Mouse (Mus musculus): ENCODE measurements at regions not wholly inside any gene's neighbourhood (a gene's known extent, or its start where the extent isn't known, plus 50 kb on each side); places are given as distances from the start of the nearest gene placed in this dataset.

DNA sequence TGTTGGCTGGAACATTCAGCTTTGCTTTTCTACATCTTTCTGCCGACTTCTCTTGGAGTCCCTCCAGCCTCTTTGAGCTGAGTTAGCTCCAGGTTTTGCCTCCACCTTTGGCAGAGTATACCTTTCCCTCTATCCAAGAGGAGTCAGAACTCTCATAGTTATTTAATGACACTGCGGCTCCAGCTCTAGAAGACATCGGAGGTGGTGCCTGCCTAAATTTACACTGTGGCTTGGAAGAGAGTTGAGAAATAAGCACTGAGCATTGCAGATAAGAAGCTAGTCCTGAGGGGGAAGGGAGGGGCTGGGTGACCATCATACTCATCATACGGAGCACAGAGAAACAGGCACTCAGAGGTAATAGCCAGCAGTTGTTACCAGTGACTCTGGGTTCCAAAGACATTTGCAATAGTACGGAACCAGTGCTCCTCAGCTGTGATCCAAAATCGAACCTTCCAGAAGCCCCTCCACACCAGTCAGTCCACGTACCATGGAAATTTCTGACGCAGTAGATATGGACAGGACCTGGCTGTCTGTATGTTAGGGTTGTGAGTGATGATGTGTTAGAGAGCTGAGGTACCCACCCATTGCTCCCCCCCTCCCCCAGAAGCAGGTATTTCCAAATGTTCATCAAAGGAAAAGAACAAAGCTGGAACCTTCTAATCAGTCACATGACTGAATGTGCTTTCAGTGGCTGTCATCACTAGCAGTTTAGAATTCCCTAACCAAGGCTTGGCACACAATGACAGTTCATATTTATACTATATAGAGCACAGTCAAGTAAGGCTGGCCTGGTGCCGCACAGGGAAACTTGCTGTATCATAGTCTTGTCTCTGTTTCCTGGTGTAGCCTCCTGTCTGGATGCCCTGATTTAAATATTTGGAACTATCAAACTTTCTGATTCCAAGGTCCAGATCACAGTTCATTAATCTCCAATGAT lies 120.2 kb upstream of the Mpp6 start:
- ATAC-seq (peak; percentile 55), DNase-seq (no peak)
- no peaks in the 10 kb centered on the region for H3K4me1 ChIP-seq (ENCODE audit: insufficient read depth)
- H3K9me3 ChIP-seq (ENCODE audit: low read length) = no peaks in the 10 kb centered on the region
- no peak overlapping the region for H3K4me3 ChIP-seq (ENCODE audit: low read depth, low read length)
- H3K9ac ChIP-seq = no peak overlapping the region
- no peak overlapping the region for H3K27ac ChIP-seq (ENCODE audit: low read depth, low read length)
- H3K36me3 ChIP-seq (ENCODE audit: insufficient read depth) = no peaks in the 10 kb centered on the region
- no peak for TF ChIP-seq CTCF (IDR thresholded peaks at IDR 0.05; ENCODE audit: low read depth)
- H3K27me3 ChIP-seq (ENCODE audit: insufficient read depth, low read length) = no peaks in the 10 kb centered on the region
- 83% methylated on average over 9 of the region's 9 CpGs for WGBS
- no peak overlapping the region for H3K4me2 ChIP-seq (ENCODE audit: low read depth)

DNA sequence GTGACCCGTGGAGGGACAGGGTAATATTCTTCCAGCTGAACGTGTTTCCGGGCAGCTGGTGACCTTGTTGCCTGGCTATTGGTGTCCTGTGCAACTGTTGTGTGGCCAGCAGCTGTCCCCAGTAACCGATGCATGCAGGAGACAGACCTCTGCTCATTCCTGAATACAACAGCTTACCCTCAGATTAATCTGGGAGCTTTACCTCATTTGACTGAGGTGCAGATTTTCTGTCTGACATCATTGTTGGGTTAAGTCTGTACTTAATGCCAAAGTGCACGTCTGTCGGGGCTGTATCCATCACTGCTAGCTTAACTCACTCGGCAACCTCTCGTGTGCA lies 119.6 kb upstream of the Mpp6 start:
- Histone ChIP-seq H3K4me2 (ENCODE audit: low read depth) (no peak overlapping the region), H3K4me1 (ENCODE audit: insufficient read depth) (no peaks in the 10 kb centered on the region), H3K36me3 (ENCODE audit: insufficient read depth) (no peaks in the 10 kb centered on the region), H3K4me3 (ENCODE audit: low read depth, low read length) (no peak overlapping the region), H3K9ac (no peak overlapping the region), H3K27me3 (ENCODE audit: insufficient read depth, low read length) (no peaks in the 10 kb centered on the region), H3K9me3 (ENCODE audit: low read length) (no peaks in the 10 kb centered on the region), H3K27ac (ENCODE audit: low read depth, low read length) (no peak overlapping the region)
- WGBS = 54% methylated on average over 8 of the region's 8 CpGs
- no peak for DNase-seq
- no peak for ATAC-seq
- TF ChIP-seq CTCF (IDR thresholded peaks at IDR 0.05; ENCODE audit: low read depth) = no peak

DNA sequence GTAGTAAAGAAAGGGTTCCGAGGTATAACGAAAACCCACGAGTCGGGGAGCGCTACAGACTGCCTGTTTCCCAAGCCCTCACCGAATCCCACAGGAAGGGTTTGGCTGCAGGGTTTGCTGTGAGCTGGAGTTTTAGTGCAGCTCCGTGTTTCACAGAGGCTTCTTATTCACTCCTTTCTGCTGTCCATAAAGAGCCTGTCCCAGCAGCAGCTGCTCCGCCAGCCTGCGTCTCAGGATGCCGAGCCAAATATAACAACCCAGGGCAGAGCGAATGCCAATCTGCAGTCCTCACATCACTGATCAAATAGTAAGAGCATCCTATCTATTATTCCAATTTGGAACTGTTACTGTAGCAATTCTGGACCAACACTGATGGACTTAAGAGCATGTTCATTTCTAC lies 110.7 kb upstream of the Mpp6 start:
- TF ChIP-seq CTCF (IDR thresholded peaks at IDR 0.05; ENCODE audit: low read depth) = no peak
- Histone ChIP-seq H3K9me3 (ENCODE audit: low read length) (no peaks in the 10 kb centered on the region), H3K27me3 (ENCODE audit: insufficient read depth, low read length) (no peaks in the 10 kb centered on the region), H3K27ac (ENCODE audit: low read depth, low read length) (0 out of 2 replicates have a peak overlapping the region, but pooled peaks have one; percentile 29), H3K9ac (no peak overlapping the region), H3K4me2 (ENCODE audit: low read depth) (0 out of 2 replicates have a peak overlapping the region, but pooled peaks have one; percentile 5), H3K4me3 (ENCODE audit: low read depth, low read length) (no peak overlapping the region), H3K4me1 (ENCODE audit: insufficient read depth) (no peaks in the 10 kb centered on the region), H3K36me3 (ENCODE audit: insufficient read depth) (no peaks in the 10 kb centered on the region)
- peak; percentile 67 for ATAC-seq
- peak; percentile 48 for DNase-seq
- WGBS = 50% methylated on average over 11 of the region's 11 CpGs

DNA sequence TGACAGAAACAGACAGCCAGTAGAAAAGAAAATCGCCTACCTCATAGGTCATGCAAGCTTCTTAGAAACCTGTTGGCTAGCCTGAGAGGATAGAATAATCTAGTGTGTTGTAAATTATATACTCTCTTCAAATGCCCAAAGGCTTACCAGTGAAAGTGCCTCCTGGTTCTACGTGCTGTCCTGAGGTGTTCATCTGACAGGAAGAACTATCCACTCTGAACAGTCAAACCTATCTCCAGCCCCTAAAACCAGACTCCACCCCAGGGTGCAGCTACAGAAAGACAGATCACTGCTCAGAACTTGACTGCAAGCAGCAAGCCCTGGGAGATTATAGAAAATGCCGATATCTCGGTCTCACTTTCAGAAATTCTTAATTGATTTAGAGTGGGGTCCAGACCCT lies 102.0 kb upstream of the Mpp6 start:
- TF ChIP-seq CTCF (IDR thresholded peaks at IDR 0.05; ENCODE audit: low read depth) = no peak
- H3K36me3 ChIP-seq (ENCODE audit: insufficient read depth) = no peaks in the 10 kb centered on the region
- whole genome bisulfite sequencing = 89% methylated on average over 4 of the region's 4 CpGs
- H3K4me3 ChIP-seq (ENCODE audit: low read depth, low read length) = no peak overlapping the region
- H3K9me3 ChIP-seq (ENCODE audit: low read length) = no peaks in the 10 kb centered on the region
- no peak for DNase-seq
- no peak overlapping the region for H3K4me2 ChIP-seq (ENCODE audit: low read depth)
- H3K27me3 ChIP-seq (ENCODE audit: insufficient read depth, low read length) = no peaks in the 10 kb centered on the region
- ATAC-seq = no peak
- no peaks in the 10 kb centered on the region for H3K4me1 ChIP-seq (ENCODE audit: insufficient read depth)
- no peak overlapping the region for H3K9ac ChIP-seq
- H3K27ac ChIP-seq (ENCODE audit: low read depth, low read length) = no peak overlapping the region

DNA sequence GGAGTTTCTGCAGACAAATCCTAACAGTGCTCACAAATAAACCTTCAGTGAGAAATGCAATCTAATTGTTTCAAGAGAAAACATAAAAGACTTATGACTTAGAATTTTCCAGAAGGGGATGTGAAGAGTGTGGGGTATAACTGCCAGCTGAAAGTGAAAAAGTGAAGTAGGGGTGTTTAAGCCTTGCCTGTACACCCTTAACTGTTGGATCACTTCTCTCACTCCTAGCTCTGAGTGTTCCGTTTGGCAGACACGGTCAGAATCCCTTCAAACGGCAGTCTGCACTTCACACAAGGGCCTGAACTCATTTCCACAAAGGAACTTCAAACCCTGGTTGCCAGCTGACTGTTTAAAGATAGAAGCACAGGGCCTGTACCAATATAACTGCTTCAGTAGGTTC lies 101.2 kb upstream of the Mpp6 start:
- H3K4me2 ChIP-seq (ENCODE audit: low read depth) = no peak overlapping the region
- H3K4me3 ChIP-seq (ENCODE audit: low read depth, low read length) = no peak overlapping the region
- H3K27me3 ChIP-seq (ENCODE audit: insufficient read depth, low read length) = no peaks in the 10 kb centered on the region
- TF ChIP-seq CTCF (IDR thresholded peaks at IDR 0.05; ENCODE audit: low read depth) = no peak
- no peaks in the 10 kb centered on the region; the same call in 1 of the 2 replicates for H3K4me1 ChIP-seq (ENCODE audit: insufficient read depth)
- H3K27ac ChIP-seq (ENCODE audit: low read depth, low read length) = no peak overlapping the region
- ATAC-seq (no peak), DNase-seq (no peak)
- no peak overlapping the region for H3K9ac ChIP-seq
- H3K9me3 ChIP-seq (ENCODE audit: low read length) = no peaks in the 10 kb centered on the region
- 35% methylated on average over 3 of the region's 3 CpGs for WGBS
- no peaks in the 10 kb centered on the region for H3K36me3 ChIP-seq (ENCODE audit: insufficient read depth)

DNA sequence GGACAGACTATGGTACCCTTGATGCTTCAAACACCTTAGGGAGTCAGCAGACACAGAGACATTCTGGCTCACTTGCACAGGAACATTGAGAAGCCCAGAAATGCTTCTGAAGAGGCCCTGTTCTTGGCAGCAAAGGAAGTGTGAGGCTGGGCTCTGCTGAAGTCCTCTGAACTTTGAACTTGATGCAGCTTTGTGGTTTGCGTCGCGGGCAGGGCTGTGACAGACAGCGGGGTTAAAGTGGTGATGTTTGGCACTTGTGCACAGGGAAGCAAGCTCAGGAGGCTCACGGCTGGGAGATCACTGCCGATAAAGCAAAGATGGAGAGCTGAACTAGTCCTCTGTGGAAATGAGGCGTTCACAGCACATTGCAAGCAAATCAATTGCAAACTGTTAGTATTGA lies 100.7 kb upstream of the Mpp6 start:
- Histone ChIP-seq H3K27ac (ENCODE audit: low read depth, low read length) (no peak overlapping the region), H3K27me3 (ENCODE audit: insufficient read depth, low read length) (no peaks in the 10 kb centered on the region), H3K9ac (no peak overlapping the region), H3K4me2 (ENCODE audit: low read depth) (no peak overlapping the region), H3K4me3 (ENCODE audit: low read depth, low read length) (no peak overlapping the region), H3K9me3 (ENCODE audit: low read length) (no peaks in the 10 kb centered on the region), H3K4me1 (ENCODE audit: insufficient read depth) (no peaks in the 10 kb centered on the region; the same call in 1 of the 2 replicates), H3K36me3 (ENCODE audit: insufficient read depth) (no peaks in the 10 kb centered on the region)
- ATAC-seq (no peak; the same call in 1 of the 2 replicates), DNase-seq (peak; percentile 9)
- 54% methylated on average over 7 of the region's 7 CpGs for WGBS
- TF ChIP-seq CTCF (IDR thresholded peaks at IDR 0.05; ENCODE audit: low read depth) = no peak

DNA sequence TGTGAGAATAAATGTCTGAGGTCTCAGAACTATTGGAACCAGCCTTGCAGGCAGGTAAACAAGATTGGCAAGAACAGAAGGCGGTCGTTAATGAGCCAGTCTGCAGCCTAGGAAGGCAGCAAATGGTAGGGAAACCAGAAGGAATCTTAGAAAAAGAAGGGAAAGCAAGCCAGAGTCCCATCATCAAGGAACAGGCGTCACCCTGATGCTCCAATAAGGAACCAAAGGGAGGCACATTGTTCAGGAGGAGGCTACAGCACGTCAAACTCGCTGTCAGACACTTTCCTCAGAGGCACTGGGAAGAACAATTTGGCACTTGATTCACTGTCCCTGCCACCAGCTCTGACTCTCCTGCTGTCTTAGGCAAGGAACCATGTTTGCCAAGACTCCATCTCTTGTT lies 100.2 kb upstream of the Mpp6 start:
- no peak overlapping the region for H3K9ac ChIP-seq
- H3K4me2 ChIP-seq (ENCODE audit: low read depth) = no peak overlapping the region
- peak; percentile 81 for ATAC-seq
- no peaks in the 10 kb centered on the region for H3K36me3 ChIP-seq (ENCODE audit: insufficient read depth)
- no peak for TF ChIP-seq CTCF (IDR thresholded peaks at IDR 0.05; ENCODE audit: low read depth)
- no peaks in the 10 kb centered on the region; the same call in 1 of the 2 replicates for H3K4me1 ChIP-seq (ENCODE audit: insufficient read depth)
- WGBS = 51% methylated on average over 5 of the region's 5 CpGs
- H3K9me3 ChIP-seq (ENCODE audit: low read length) = no peaks in the 10 kb centered on the region
- H3K27ac ChIP-seq (ENCODE audit: low read depth, low read length) = no peak overlapping the region
- peak; percentile 57 for DNase-seq
- no peak overlapping the region for H3K4me3 ChIP-seq (ENCODE audit: low read depth, low read length)
- no peaks in the 10 kb centered on the region for H3K27me3 ChIP-seq (ENCODE audit: insufficient read depth, low read length)

Measured in forebrain, postnatal 0 days (tissue).